Mouse (Mus musculus) cerebellum, adult (tissue): ENCODE data around the gene Oas1f.
"Not testable (repeated sequence)": the region's sequence is repeated elsewhere in the genome, so short reads cannot be mapped to it uniquely, and the experiment has no call there.

Source experiments
- ATAC-seq: cut with Nextera tagmentation; 2 replicates; pipeline ENCODE4 v1.9.2; 2017; ENCODE audit warnings: mild to moderate bottlenecking, moderate library complexity, mixed read lengths; ENCODE audit not compliant: insufficient number of reproducible peaks, low FRiP score, low TSS enrichment

The Oas1f gene

GRCm38 (mm10) chr5:120847067-120847466, at the start of gene Oas1f:
Oas1f (plus strand) TSS chr5:120847367.
- no peak for ATAC-seq

DNA sequence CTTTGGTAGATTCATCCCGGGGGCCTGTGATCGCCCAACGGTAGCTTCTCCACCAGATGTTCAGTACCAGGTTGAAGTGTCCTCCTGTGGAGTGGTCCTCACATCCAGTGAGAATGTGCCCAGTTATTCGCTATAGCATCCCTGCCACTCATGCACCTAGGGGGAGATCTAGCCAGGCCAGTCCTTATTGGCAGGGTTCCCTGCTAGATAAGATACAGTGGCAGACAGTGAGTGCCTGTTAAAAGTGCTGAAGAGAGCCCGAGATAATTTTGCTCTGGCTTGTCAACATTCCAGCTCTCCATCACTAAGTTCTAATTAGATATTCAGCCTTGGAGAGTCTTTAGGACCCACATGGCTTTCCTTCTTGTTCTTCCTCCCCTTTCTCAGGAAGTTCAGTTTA, 49.0 kb upstream of the Oas1f start:
- not testable (repeated sequence) for ATAC-seq

- not testable (repeated sequence) for ATAC-seq
Measured at GRCm38 (mm10) chr5:120798943-120799342, 48.2 kb upstream of the Oas1f start.

DNA sequence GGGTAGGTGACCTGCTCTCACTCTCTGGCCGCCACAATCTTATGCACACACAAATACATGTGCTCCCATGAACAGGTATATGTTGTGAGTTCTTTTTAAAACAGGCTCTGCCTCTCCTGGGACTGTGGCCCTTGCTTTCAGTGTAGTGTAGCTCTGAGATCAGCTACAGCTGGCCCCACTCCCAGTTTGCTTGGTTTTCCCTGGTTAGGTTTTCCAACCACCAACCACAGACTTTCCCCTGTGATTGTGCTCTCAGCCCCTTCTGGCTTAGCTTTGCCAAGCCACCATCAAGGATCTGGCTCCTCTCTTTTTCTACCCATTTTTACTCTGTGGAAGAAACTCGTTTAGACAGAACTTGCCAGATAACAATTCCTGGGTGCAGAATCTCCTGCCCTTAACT, 43.6 kb upstream of the Oas1f start:
- ATAC-seq: no peak

DNA sequence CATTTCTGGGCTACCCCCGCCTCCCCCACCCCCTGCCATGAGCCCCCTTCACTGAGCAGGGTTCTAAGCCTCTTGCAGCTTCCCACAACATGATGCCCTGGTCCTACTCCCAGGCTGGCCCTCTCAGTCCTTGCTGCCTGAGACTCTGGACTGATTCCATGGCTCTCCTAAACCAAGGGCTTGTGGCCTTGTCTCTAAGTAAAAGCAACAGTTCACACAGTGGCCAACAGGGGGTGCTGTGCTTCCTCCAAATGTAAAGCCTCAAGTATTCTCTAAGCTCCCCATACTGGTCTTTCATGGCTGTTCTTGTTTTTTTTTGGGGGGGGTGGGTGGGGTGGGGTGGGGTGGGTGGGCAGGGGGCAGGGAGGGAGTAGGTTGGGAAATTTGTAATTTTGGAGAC, 40.7 kb upstream of the Oas1f start:
- ATAC-seq: no peak

- ATAC-seq: no peak
Measured at GRCm38 (mm10) chr5:120809171-120809570, 38.0 kb upstream of the Oas1f start.

DNA sequence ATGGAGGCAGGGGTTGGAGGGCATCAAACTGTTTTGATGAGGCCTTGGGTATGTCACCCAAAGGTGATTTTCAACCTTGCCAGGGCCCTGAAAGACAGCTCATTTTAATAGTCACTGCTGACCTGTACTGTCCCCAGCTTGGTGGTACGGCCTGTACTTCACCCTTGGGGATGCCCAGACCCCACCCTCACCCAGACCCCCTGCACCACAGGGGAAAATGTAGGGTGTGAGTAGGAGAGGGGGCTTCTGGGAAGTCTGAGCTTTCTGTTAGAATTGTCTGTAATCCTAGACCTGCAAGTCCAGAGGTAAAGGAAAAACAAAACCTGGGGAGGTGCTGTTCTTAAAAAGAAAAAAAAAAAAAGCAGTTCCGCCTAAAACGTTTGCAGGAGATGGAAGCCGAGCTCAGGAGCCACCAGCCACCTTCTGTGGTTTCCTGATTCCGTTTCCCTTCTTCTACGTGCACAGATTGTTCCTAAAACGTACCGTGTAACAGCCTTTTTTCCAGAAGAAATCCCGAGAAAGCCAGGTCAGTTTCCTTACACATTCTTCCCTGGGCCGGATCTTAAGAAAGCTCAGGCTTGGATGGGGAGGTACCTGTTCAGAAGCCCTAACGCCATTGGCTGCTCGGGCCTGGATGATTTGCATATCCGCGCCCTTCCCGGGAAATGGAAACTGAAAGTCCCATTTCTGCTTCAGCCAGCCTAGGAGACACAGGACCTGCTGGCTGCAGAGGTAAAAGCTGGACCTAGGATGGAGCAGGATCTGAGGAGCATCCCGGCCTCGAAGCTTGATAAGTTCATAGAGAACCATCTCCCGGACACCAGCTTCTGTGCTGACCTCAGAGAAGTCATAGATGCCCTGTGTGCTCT, 35.0 kb upstream of the Oas1f start, which contains the start of gene Oas1c:
Oas1c (minus strand) TSS at position 564 of the 869 bp plus-strand sequence.
- ATAC-seq: peak; percentile 91

DNA sequence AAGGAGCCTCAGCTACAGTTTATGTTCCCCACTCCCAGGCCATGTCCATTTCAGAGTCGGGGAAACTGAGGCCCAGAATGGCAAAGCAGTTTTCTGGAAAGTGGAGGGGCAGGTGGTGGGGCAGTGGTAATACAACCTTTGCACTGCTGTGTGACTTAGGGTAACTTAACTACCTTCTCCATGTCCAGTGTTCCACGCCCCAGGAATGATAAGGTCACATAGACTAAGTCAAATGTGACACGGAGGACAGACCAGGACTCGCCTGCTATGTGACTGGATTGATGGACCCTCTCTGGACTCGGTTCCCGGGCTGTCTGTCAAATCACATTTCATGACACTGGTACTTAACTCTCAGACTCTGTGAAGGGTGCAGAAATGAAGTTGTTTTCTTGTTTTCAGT, 34.1 kb upstream of the Oas1f start:
- ATAC-seq: no peak

DNA sequence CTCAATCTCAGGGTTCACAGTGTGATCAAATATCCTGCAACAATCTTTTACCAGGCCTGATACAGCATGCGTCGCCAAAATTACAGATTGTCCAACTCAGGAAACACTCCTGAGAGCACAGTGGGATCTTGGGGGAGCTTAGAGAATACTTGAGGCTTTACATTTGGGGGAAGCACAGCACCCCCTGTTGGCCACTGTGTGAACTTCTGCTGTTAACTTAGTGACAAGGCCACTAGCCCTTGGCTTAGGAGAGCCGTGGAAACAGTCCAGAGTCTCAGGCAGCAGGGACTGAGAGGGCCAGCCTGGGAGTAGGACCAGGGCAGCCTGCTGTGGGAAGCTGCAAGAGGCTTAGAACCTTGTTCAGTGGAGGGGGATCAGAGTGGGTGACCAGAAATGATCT, 31.2 kb upstream of the Oas1f start:
- no peak for ATAC-seq

GRCm38 (mm10) chr5:120818999-120819398, 28.2 kb upstream of the Oas1f start:
- no peak for ATAC-seq

DNA sequence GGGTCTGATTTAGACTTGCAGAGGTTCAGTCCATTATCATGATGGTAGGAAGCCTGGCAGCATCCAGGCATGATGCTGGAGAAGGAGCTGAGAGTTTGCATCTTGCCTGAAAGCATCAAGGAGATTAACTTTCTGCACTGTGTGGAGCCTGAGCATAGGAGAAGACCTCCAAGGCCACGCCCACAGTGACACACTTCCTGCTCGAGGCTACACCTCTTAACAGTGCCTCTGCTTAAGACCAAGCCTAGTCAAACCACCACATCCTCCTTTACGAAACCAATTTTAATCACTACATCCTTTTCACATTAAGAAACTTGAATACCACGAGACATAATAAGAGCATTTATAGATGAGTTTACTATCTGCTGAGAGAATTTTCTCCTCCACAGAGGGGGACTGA, 16.1 kb upstream of the Oas1f start:
- no peak for ATAC-seq

GRCm38 (mm10) chr5:120833335-120834280, 13.6 kb upstream of the Oas1f start:
- no peak for ATAC-seq

DNA sequence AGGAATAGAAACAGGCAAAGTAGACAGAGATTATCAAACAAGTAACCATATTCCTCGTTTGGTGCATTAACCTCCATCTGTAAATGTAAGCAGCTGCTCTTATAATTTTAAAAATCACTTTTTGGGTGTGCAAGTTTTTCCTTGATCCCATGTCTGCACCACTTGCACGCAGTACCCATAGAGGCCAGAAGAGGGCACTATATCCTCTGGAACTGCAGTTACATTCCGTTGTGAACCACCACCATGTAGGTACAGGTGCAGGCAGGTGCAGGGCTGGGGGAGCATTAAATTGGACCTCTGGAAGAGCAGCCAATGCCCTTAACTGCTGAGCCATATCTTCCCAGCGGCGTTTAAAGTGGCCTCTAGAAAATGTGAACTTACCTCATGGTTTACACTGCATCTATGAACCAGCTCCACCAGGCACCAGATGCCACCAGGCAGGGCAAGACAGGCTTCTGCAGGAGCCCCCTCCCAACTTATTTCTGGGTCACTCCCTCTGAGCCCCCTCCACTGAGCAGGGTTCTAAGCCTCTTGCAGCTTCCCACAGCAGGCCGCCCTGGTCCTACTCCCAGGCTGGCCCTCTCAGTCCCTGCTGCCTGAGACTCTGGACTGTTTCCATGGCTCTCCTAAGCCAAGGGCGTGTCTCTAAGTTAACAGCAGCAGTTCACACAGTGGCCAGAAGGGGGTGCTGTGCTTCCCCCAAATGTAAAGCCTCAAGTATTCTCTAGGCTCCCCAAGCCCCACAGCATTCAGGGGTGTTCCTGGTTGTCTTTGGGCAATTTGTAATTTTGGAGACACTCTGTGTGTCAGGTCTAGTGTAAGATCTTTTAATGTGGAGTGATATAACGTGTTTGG, 10.2 kb upstream of the Oas1f start:
- ATAC-seq: no peak

DNA sequence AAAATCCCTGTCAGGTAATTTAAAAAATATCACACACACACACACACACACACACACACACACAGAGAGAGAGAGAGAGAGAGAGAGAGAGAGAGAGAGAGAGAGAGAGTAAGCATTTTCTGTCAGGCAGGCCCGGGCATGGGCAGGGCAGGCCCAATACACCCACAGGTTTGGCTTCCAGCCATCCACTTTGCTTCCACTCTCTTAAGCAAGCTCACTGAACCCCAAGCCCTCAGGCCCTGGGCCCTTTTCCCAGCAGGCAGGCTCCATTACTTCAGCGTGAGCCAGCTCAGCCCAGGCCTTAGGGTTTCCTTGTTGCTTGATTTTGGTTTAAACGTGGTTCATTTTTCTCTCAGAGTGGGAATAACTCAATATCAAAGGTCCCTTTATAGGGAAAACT, 2.5 kb upstream of the Oas1f start:
- ATAC-seq: no peak

GRCm38 (mm10) chr5:120849601-120850136, 2.5 kb downstream of the Oas1f start:
- no peak for ATAC-seq

GRCm38 (mm10) chr5:120859241-120859640, 12.1 kb downstream of the Oas1f start:
- ATAC-seq: no peak

GRCm38 (mm10) chr5:120861121-120861520, 14.0 kb downstream of the Oas1f start, which contains the start of gene Oas1h:
Oas1h (plus strand) TSS chr5:120861421.
- no peak for ATAC-seq

DNA sequence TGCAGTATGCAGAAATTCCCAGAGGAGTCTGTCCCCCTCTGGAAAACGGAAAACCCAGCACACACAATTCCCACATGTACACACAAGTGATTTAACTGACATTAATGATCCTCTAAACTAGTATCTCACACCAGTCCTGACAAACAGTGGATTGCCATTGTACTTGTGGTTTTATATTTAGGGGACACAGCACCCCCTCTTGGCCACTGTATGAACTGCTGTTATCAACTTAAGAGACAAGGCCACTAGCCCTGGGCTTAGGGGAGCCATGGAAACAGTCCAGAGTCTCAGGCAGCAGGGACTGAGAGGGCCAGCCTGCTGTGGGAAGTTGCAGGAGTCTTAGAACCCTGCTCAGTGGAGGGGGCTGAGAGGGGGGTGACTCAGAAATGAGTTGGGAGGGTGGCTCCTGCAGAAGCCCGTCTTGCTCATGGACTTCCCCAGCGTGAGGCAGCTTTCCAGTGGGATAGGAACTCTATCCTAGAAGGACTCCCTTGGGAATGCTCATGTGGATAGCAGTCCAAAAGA, 18.2 kb downstream of the Oas1f start:
- no peak for ATAC-seq

DNA sequence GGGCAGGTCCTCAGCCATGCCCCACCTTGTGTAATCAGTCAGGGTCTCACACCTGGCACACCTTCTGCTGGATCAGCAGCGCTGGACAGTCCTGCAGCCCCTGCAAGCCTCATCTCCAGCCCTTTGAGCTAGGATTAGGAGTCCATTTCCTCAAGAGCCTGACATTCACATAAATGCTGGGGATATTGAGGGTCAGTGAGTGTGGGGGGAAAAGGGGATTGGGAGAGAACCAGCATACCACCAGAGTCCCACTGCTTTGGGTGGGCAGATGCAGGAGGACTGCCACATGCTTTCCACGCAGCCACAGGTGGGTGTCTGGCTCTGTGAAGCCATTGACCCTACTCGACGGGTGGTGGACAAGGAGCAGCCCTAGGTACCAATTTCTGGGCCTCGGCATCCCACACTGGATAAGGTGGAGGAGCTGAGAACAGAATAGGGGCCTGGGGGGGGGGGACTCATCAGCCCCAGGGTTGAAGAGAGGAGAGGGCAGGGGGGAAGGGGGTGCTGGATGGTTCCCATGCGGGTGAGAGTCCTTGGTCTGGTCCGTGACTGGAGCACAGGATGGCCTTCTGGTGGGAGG, 22.4 kb downstream of the Oas1f start:
- ATAC-seq: no peak
